Mouse (Mus musculus) bone marrow, adult 2 months (tissue): ENCODE data around the gene Ehd1.

ENCODE experiments used
- CTCF ChIP-seq: fragments of 200-500 bp; IDR thresholded peaks from 2 replicates; pipeline ENCODE4 v1.5.1; 2011; ENCODE audit warnings: low read length, control low read depth; ENCODE audit not compliant: control insufficient read depth, insufficient read depth
- POLR2A ChIP-seq: fragments of 200-500 bp; IDR thresholded peaks from 2 replicates; pipeline ENCODE4 v1.6.1; 2011; ENCODE audit warnings: low read depth, mild to moderate bottlenecking, control low read depth, low read length, borderline replicate concordance; ENCODE audit not compliant: control insufficient read depth

- TF ChIP-seq POLR2A, result peak; percentile 21; the same call in 1 of the 2 replicates
- no peak for TF ChIP-seq CTCF
Observed at GRCm38 (mm10) chr19:6264200-6264599, 12.3 kb upstream of the Ehd1 start.
